Mouse (Mus musculus) heart, adult 2 months (tissue): Measurements from ENCODE around the gene 4930404N11Rik.

Source experiments
- CTCF ChIP-seq: fragments of 200-600 bp; IDR thresholded peaks from 2 replicates; pipeline ENCODE4 v1.8.1; 2022; ENCODE audit warnings: antibody characterized with exemption, mild to moderate bottlenecking, moderate library complexity
- EP300 ChIP-seq: fragments of 200-500 bp; IDR thresholded peaks from 2 replicates; pipeline ENCODE4 v1.6.1; 2011; ENCODE audit warnings: low read depth, low read length, control low read depth; ENCODE audit not compliant: insufficient read depth
- POLR2A ChIP-seq: fragments of 200-500 bp; IDR thresholded peaks from 2 replicates; pipeline ENCODE4 v1.6.1; 2011; ENCODE audit warnings: mild to moderate bottlenecking, low read depth, low read length, control low read depth; ENCODE audit not compliant: insufficient read depth

DNA sequence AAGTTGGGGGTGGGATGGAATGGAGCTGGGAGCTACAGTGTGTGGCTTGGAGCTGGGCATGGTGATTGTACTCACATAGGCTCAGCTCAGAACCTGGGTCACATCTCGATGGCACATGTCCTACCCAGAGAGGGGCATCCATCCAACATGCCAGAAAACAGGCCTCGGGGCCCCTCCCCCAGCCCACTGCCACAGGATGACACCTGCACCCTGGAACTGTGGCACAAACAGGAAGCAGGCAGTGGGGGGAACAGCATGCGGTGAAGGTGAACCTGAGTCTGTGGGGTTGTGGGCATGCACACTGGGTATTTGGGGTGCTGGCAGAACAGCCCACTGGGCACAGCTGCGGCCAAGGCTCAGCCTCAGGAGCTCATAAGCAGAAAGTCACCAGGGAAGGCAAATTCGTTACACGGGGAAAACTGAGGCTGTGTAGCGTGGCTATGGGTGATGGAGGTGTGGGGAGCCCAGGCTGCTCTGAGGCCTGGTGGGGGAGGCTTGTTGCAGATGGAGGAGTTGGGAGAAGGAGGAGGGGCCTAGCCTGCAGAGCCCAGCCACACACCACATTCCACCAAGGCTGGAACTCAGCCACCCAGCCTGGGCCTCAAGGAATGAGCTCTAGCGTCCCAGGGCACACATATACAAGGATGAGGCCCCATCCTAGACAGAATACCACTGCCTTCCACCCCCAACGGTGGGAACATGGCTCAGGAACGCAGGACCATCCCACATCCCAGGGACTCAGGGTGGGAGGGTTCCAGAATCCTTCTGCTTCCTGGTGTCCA lies 36.2 kb downstream of the 4930404N11Rik start:
- TF ChIP-seq CTCF (no peak), POLR2A (no peak), EP300 (no peak)
